Mouse (Mus musculus): ENCODE measurements around the gene Stox2.

- TF ChIP-seq BHLHE40 (IDR thresholded peaks at IDR 0.05; ENCODE audit: borderline replicate concordance, low read depth, low read length) (no peak), POLR2A (IDR thresholded peaks at IDR 0.05; ENCODE audit: control insufficient read depth in 1 of 2, insufficient read depth in 1 of 2, low read depth in 1 of 2, low read length in 2 of 2, poor library complexity in 1 of 2) (no peak), EP300 (IDR thresholded peaks at IDR 0.05; ENCODE audit: low read depth in 1 of 2, low read length in 2 of 2) (no peak), CTCF (IDR thresholded peaks at IDR 0.05 in 2 of 3, conservative IDR thresholded peaks at IDR 0.05 in 1 of 3; ENCODE audit: control insufficient read depth in 1 of 3, insufficient read depth in 1 of 3, low read depth in 2 of 3, low read length in 3 of 3, poor library complexity in 1 of 3, severe bottlenecking in 1 of 3) (no peak), E2F4 (IDR thresholded peaks at IDR 0.05; ENCODE audit: borderline replicate concordance, low read depth, low read length) (no peak), POLR2AphosphoS2 (IDR thresholded peaks at IDR 0.05; ENCODE audit: low read length) (no peak), CHD1 (IDR thresholded peaks at IDR 0.05; ENCODE audit: low read depth, low read length) (no peak), MAZ (IDR thresholded peaks at IDR 0.05; ENCODE audit: low read depth, low read length) (no peak), NRF1 (IDR thresholded peaks at IDR 0.05; ENCODE audit: insufficient read depth, low read depth, low read length, poor library complexity, severe bottlenecking) (no peak), ZC3H11A (IDR thresholded peaks at IDR 0.05; ENCODE audit: low read depth, low read length) (no peak), RAD21 (IDR thresholded peaks at IDR 0.05; ENCODE audit: low read depth, low read length) (no peak), USF2 (IDR thresholded peaks at IDR 0.05; ENCODE audit: borderline replicate concordance in 1 of 2, insufficient read depth in 1 of 2, low read depth in 1 of 2, low read length in 2 of 2) (no peak), POLR2AphosphoS5 (IDR thresholded peaks at IDR 0.05; ENCODE audit: borderline replicate concordance, low read depth, low read length) (no peak), GATA1 (IDR thresholded peaks at IDR 0.05; ENCODE audit: low read depth, low read length) (no peak)
Measured at GRCm38 (mm10) chr8:47338691-47339323, 107.4 kb downstream of the Stox2 start.

All from MEL (cell line).